Mouse (Mus musculus) MEL (cell line): ENCODE data around the gene Frmd4a. TPM values are rescaled to one million over a fixed set of nuclear protein-coding genes. Genes with fewer than 3 reads are reported as not detected.

Experiments used
- DNase-seq: peaks from one replicate; pipeline ENCODE4 v3.0.0; 2011; ENCODE audit warnings: low read depth, low spot score
- H3K27ac ChIP-seq: 2 replicates; pipeline ENCODE4 v1.5.1; 2012; ENCODE audit warnings: low read depth, mild to moderate bottlenecking, control low read depth, low read length, moderate library complexity; ENCODE audit not compliant: control insufficient read depth
- H3K27me3 ChIP-seq, 2 experiments: fragments of 150-350 bp in 1 of 2; sonication (generic) in 1 of 2; 2 replicates each; pipeline ENCODE4 v1.6.1; 2012; ENCODE audit warnings: low read length in 2 of 2, mild to moderate bottlenecking in 2 of 2, improper control_type of control experiment in 1 of 2, moderate library complexity in 1 of 2; ENCODE audit not compliant: insufficient read depth in 2 of 2, control insufficient read depth in 1 of 2
- H3K36me3 ChIP-seq, 2 experiments: 2 replicates each; pipeline ENCODE4 v1.6.1; 2012 to 2014; ENCODE audit warnings: low read length in 2 of 2, improper control_type of control experiment in 1 of 2, inconsistent platforms in 1 of 2, mild to moderate bottlenecking in 1 of 2; ENCODE audit not compliant: insufficient read depth in 2 of 2, control insufficient read depth in 1 of 2
- H3K4me1 ChIP-seq, 2 experiments: fragments of 150-350 bp in 1 of 2; sonication (generic) in 1 of 2; 2 replicates each; pipeline ENCODE4 v1.6.1; 2012; ENCODE audit warnings: low read length in 2 of 2, improper control_type of control experiment in 1 of 2, mild to moderate bottlenecking in 1 of 2; ENCODE audit not compliant: insufficient read depth in 2 of 2, control insufficient read depth in 1 of 2
- H3K4me3 ChIP-seq, 2 experiments: fragments of 150-350 bp in 1 of 2; sonication (generic) in 1 of 2; 2 replicates each; pipeline ENCODE4 v1.5.1; 2012; ENCODE audit warnings: low read depth in 2 of 2, low read length in 2 of 2, mild to moderate bottlenecking in 2 of 2, moderate library complexity in 2 of 2, control low read depth in 1 of 2, improper control_type of control experiment in 1 of 2; ENCODE audit not compliant: control insufficient read depth in 1 of 2, insufficient read depth in 1 of 2
- H3K79me2 ChIP-seq: 2 replicates; pipeline ENCODE4 v1.6.1; 2012; ENCODE audit warnings: mild to moderate bottlenecking, low read length, moderate library complexity; ENCODE audit not compliant: control insufficient read depth, poor library complexity, insufficient read depth
- H3K9ac ChIP-seq: 2 replicates; pipeline ENCODE4 v1.6.1; 2012; ENCODE audit warnings: low read depth, mild to moderate bottlenecking, control low read depth, low read length, moderate library complexity; ENCODE audit not compliant: control insufficient read depth, poor library complexity, severe bottlenecking
- H3K9me3 ChIP-seq: fragments of 150-350 bp; sonication (generic); replicated peaks from 2 replicates; pipeline ENCODE4 v1.6.1; 2012; ENCODE audit warnings: mild to moderate bottlenecking, low read length, improper control_type of control experiment, moderate library complexity; ENCODE audit not compliant: insufficient read depth
- BHLHE40 ChIP-seq: IDR thresholded peaks from 2 replicates; pipeline ENCODE4 v1.6.1; 2012; ENCODE audit warnings: low read depth, mild to moderate bottlenecking, inconsistent platforms, low read length, improper control_type of control experiment, borderline replicate concordance
- ELF1 ChIP-seq: IDR thresholded peaks from 2 replicates; pipeline ENCODE4 v1.6.1; 2014; ENCODE audit warnings: low read depth, mild to moderate bottlenecking, inconsistent platforms, low read length, improper control_type of control experiment, moderate library complexity
- EP300 ChIP-seq, 2 experiments: IDR thresholded peaks; 2 replicates each; pipeline ENCODE4 v1.6.1; 2011; ENCODE audit warnings: improper control_type of control experiment in 2 of 2, low read length in 2 of 2, low read depth in 1 of 2, mild to moderate bottlenecking in 1 of 2
- ETS1 ChIP-seq: IDR thresholded peaks from 2 replicates; pipeline ENCODE4 v1.6.1; 2012; ENCODE audit warnings: low read depth, mild to moderate bottlenecking, inconsistent platforms, low read length, improper control_type of control experiment, moderate library complexity
- GABPA ChIP-seq: IDR thresholded peaks from 2 replicates; pipeline ENCODE4 v1.6.1; 2012; ENCODE audit warnings: low read depth, mild to moderate bottlenecking, inconsistent platforms, low read length, improper control_type of control experiment, moderate library complexity
- HCFC1 ChIP-seq: IDR thresholded peaks from 2 replicates; pipeline ENCODE4 v1.6.1; 2012; ENCODE audit warnings: low read depth, mild to moderate bottlenecking, inconsistent platforms, low read length, improper control_type of control experiment, moderate library complexity
- KAT2A ChIP-seq: conservative IDR thresholded peaks from 2 replicates; pipeline ENCODE4 v1.6.1; 2012; ENCODE audit warnings: low read depth, low read length, improper control_type of control experiment, inconsistent platforms
- MAX ChIP-seq: IDR thresholded peaks from 2 replicates; pipeline ENCODE4 v1.6.1; 2011; ENCODE audit warnings: low read length, improper control_type of control experiment
- MAZ ChIP-seq: IDR thresholded peaks from 2 replicates; pipeline ENCODE4 v1.6.1; 2012; ENCODE audit warnings: low read depth, mild to moderate bottlenecking, inconsistent platforms, low read length, improper control_type of control experiment
- MEF2A ChIP-seq: IDR thresholded peaks from 2 replicates; pipeline ENCODE4 v1.6.1; 2014; ENCODE audit warnings: low read depth, mild to moderate bottlenecking, inconsistent platforms, low read length, improper control_type of control experiment; ENCODE audit not compliant: poor library complexity, insufficient replicate concordance, severe bottlenecking; ENCODE audit errors: extremely low read depth
- MXI1 ChIP-seq: IDR thresholded peaks from 2 replicates; pipeline ENCODE4 v1.6.1; 2011; ENCODE audit warnings: mild to moderate bottlenecking, low read depth, low read length, improper control_type of control experiment
- MYB ChIP-seq: IDR thresholded peaks from 2 replicates; pipeline ENCODE4 v1.6.1; 2011; ENCODE audit warnings: mild to moderate bottlenecking, low read depth, low read length, improper control_type of control experiment
- NRF1 ChIP-seq: IDR thresholded peaks from 2 replicates; pipeline ENCODE4 v1.6.1; 2014; ENCODE audit warnings: low read depth, mild to moderate bottlenecking, inconsistent platforms, low read length, improper control_type of control experiment, moderate library complexity; ENCODE audit not compliant: poor library complexity, insufficient read depth, severe bottlenecking
- POLR2A ChIP-seq, 2 experiments: IDR thresholded peaks; 2 replicates each; pipeline ENCODE4 v1.6.1; 2011 to 2012; ENCODE audit warnings: low read length in 2 of 2, mild to moderate bottlenecking in 2 of 2, control low read depth in 1 of 2, improper control_type of control experiment in 1 of 2, low read depth in 1 of 2, moderate library complexity in 1 of 2; ENCODE audit not compliant: control insufficient read depth in 1 of 2, insufficient read depth in 1 of 2, poor library complexity in 1 of 2
- POLR2AphosphoS5 ChIP-seq: IDR thresholded peaks from 2 replicates; pipeline ENCODE4 v1.6.1; 2012; ENCODE audit warnings: low read depth, borderline replicate concordance, mild to moderate bottlenecking, inconsistent platforms, low read length, moderate library complexity, mixed read lengths
- RCOR1 ChIP-seq: IDR thresholded peaks from 2 replicates; pipeline ENCODE4 v1.6.1; 2012; ENCODE audit warnings: low read depth, mild to moderate bottlenecking, inconsistent platforms, low read length, improper control_type of control experiment
- TAL1 ChIP-seq: IDR thresholded peaks from 2 replicates; pipeline ENCODE4 v1.6.1; 2012; ENCODE audit warnings: mild to moderate bottlenecking, inconsistent platforms, low read length, moderate library complexity, mixed read lengths
- UBTF ChIP-seq: IDR thresholded peaks from 2 replicates; pipeline ENCODE4 v1.6.1; 2012; ENCODE audit warnings: low read depth, mild to moderate bottlenecking, inconsistent platforms, low read length, improper control_type of control experiment, moderate library complexity, borderline replicate concordance; ENCODE audit not compliant: insufficient read depth
- ZMIZ1 ChIP-seq: IDR thresholded peaks from 2 replicates; pipeline ENCODE4 v1.6.1; 2012; ENCODE audit warnings: low read depth, mild to moderate bottlenecking, inconsistent platforms, low read length, improper control_type of control experiment, moderate library complexity
- polyA plus RNA-seq, 2 experiments: library from polyadenylated mRNA; stranded (reverse) in 1 of 2; unstranded in 1 of 2; fragments of >175 nt in 1 of 2; fragments of >200 nt in 1 of 2; gene quantifications; 2 replicates each; pipeline versions ENCODE4 v1.2.1 to v1.2.4; 2012; ENCODE audit warnings: low replicate concordance in 2 of 2, low read depth in 1 of 2; ENCODE audit not compliant: insufficient read length in 2 of 2, insufficient read depth in 1 of 2, missing spikeins in 1 of 2
- total RNA-seq: library from RNA; depleted of rRNA; stranded (reverse); fragments of 300-350 nt; gene quantifications from 2 replicates; pipeline ENCODE4 v1.2.3, GENCODE M21; 2012

The Frmd4a gene
- total and polyA plus RNA-seq, 3 experiments = 6.4 to 14.4 TPM; not detected in 1

- no peaks in the 10 kb centered on the region for H3K4me1 ChIP-seq
- H3K27me3 ChIP-seq = no peaks in the 10 kb centered on the region
- peak; percentile 75 for DNase-seq
- H3K27ac ChIP-seq = no peak overlapping the region
- no peak for TF ChIP-seq ZMIZ1
- peak; percentile 33; the same call in 1 of the 2 replicates for TF ChIP-seq RCOR1
- H3K79me2 ChIP-seq = no peaks in the 10 kb centered on the region
- H3K9me3 ChIP-seq = no peaks in the 10 kb centered on the region
- no peak overlapping the region for H3K4me3 ChIP-seq
- no peak overlapping the region for H3K9ac ChIP-seq
- H3K36me3 ChIP-seq = peaks cover 0 to 18% of the 10 kb centered on the region in 2 experiments; a peak in 2 of 4 replicates
Measured at GRCm38 (mm10) chr2:4593433-4593832, 575.9 kb downstream of the Frmd4a start.

GRCm38 (mm10) chr2:4593878-4594387 is 576.4 kb downstream of the Frmd4a start:
- Histone ChIP-seq H3K36me3 (peaks cover 0 to 18% of the 10 kb centered on the region in 2 experiments; a peak in 2 of 4 replicates), H3K27ac (no peak overlapping the region), H3K9me3 (no peaks in the 10 kb centered on the region), H3K9ac (no peak overlapping the region), H3K4me3 (no peak overlapping the region), H3K27me3 (no peaks in the 10 kb centered on the region), H3K79me2 (no peaks in the 10 kb centered on the region), H3K4me1 (no peaks in the 10 kb centered on the region)
- DNase-seq = no peak
- TF ChIP-seq HCFC1 = no peak
- no peak for TF ChIP-seq BHLHE40
- no peak for TF ChIP-seq MEF2A
- no peak for TF ChIP-seq GABPA
- no peak for TF ChIP-seq KAT2A
- no peak for TF ChIP-seq NRF1
- no peak for TF ChIP-seq POLR2A (IDR thresholded peaks at IDR 0.05; ENCODE audit: control insufficient read depth in 1 of 2, insufficient read depth in 1 of 2, low read depth in 1 of 2, low read length in 2 of 2, poor library complexity in 1 of 2)
- TF ChIP-seq MAZ = no peak
- no peak for TF ChIP-seq ZMIZ1
- TF ChIP-seq RCOR1 = no peak; the same call in 1 of the 2 replicates

- H3K36me3 ChIP-seq = peaks cover 0 to 9% of the 10 kb centered on the region in 2 experiments; a peak in 2 of 4 replicates
- H3K27me3 ChIP-seq = no peaks in the 10 kb centered on the region
- no peak overlapping the region for H3K9ac ChIP-seq
- no peaks in the 10 kb centered on the region for H3K4me1 ChIP-seq
- no peak overlapping the region for H3K4me3 ChIP-seq
- no peak for DNase-seq
- no peaks in the 10 kb centered on the region for H3K9me3 ChIP-seq
- H3K79me2 ChIP-seq = no peaks in the 10 kb centered on the region
- TF ChIP-seq MAZ (no peak), MAX (no peak), MXI1 (no peak), MEF2A (no peak), ETS1 (no peak), ELF1 (no peak), UBTF (no peak), MYB (no peak), POLR2AphosphoS5 (no peak), BHLHE40 (no peak), EP300 (IDR thresholded peaks at IDR 0.05; ENCODE audit: low read depth in 1 of 2, low read length in 2 of 2) (no peak), TAL1 (no peak), RCOR1 (no peak)
- no peak overlapping the region for H3K27ac ChIP-seq
Measured at GRCm38 (mm10) chr2:4596992-4597391, 579.5 kb downstream of the Frmd4a start.
